ENCODE assay signal across 8 mouse cellular contexts in genomic region chr19:45659301-45659737, GRCm38 (mm10). TPM values are rescaled to one million over a fixed set of nuclear protein-coding genes. Genes with fewer than 3 reads are reported as not detected.
DNase-seq lines count a peak whose midpoint lies in the region; ATAC-seq lines count a peak whose summit lies in the region.

No protein-coding gene starts in this region.

- WGBS in hindbrain, embryonic 14.5 days, result 1% methylated on average over 18 of the region's 18 CpGs
- WGBS in stomach, embryonic 15.5 days, result 2% methylated on average over 18 of the region's 18 CpGs

- H3K4me3 ChIP-seq in erythroblast, embryonic 14.5 days (replicated peaks), result peak overlapping the region; percentile 99
- peak overlapping the region; percentile 86 for H3K4me3 ChIP-seq in hindbrain, embryonic 14.5 days (replicated peaks; ENCODE audit: low read length)
- peak overlapping the region; percentile 89 for H3K4me3 ChIP-seq in stomach, embryonic 15.5 days (replicated peaks)

- no peaks in the 10 kb centered on the region for H3K27me3 ChIP-seq in erythroblast, embryonic 14.5 days (ENCODE audit: control insufficient read depth)
- no peaks in the 10 kb centered on the region for H3K27me3 ChIP-seq in hindbrain, embryonic 14.5 days (ENCODE audit: control insufficient read depth, insufficient read depth, low read length)
- no peaks in the 10 kb centered on the region for H3K27me3 ChIP-seq in stomach, embryonic 15.5 days (replicated peaks)

- peak overlapping the region; percentile 79 for H3K4me2 ChIP-seq in hindbrain, embryonic 14.5 days (replicated peaks)
- peak overlapping the region; percentile 67 for H3K4me2 ChIP-seq in stomach, embryonic 15.5 days

- intact Hi-C loops in left cerebral cortex, postnatal 25 days (cut with DNase I), result loop anchor here (5.0 kb wide), 1 partner anchor 88 kb away; the partner anchor contains the start of gene Npm3
- intact Hi-C loops in left cerebral cortex, postnatal 36 days (cut with DNase I), result no loop called here

- H3K9ac ChIP-seq in hindbrain, embryonic 14.5 days, result peak overlapping the region; percentile 99
- peak overlapping the region; percentile 88 for H3K9ac ChIP-seq in stomach, embryonic 15.5 days

- DNase-seq in left cerebral cortex, postnatal 25 days (ENCODE audit: low spot score in 2 of 2), result peak; percentile 16 to 20
- no peak for DNase-seq in left cerebral cortex, postnatal 36 days (ENCODE audit: low spot score in 2 of 2)
- peak; percentile 16 for DNase-seq in WW6 (ENCODE audit: low read depth, low spot score)
- no peak for DNase-seq in hindbrain, embryonic 14.5 days (ENCODE audit: low spot score)
- peak; percentile 43 for DNase-seq in lung, postnatal 14 days
- no peak for DNase-seq in c-Kit-positive CD71-positive TER-119-positive erythroid progenitor cells, embryonic 14.5 days (ENCODE audit: low spot score)

- peaks cover 49% of the 10 kb centered on the region for H3K4me1 ChIP-seq in erythroblast, embryonic 14.5 days (ENCODE audit: control insufficient read depth)
- peaks cover 40% of the 10 kb centered on the region for H3K4me1 ChIP-seq in hindbrain, embryonic 14.5 days (replicated peaks; ENCODE audit: control insufficient read depth, insufficient read depth, low read length)
- peaks cover 19% of the 10 kb centered on the region; the same call in 1 of the 2 replicates for H3K4me1 ChIP-seq in stomach, embryonic 15.5 days

- peak overlapping the region; percentile 95 for H3K27ac ChIP-seq in hindbrain, embryonic 14.5 days
- H3K27ac ChIP-seq in stomach, embryonic 15.5 days, result peak overlapping the region; percentile 94

- no peaks in the 10 kb centered on the region for H3K9me3 ChIP-seq in erythroblast, embryonic 14.5 days (ENCODE audit: control insufficient read depth, low read length)
- H3K9me3 ChIP-seq in hindbrain, embryonic 14.5 days (ENCODE audit: control insufficient read depth, low read length), result no peaks in the 10 kb centered on the region
- H3K9me3 ChIP-seq in stomach, embryonic 15.5 days, result no peaks in the 10 kb centered on the region

- ATAC-seq in hindbrain, embryonic 14.5 days (ENCODE audit: low FRiP score), result no peak
- 0 out of 2 replicates have a peak, but pooled peaks have one; percentile 38 for ATAC-seq in stomach, embryonic 15.5 days (ENCODE audit: insufficient read depth, low FRiP score, low read depth)

- H3K36me3 ChIP-seq in erythroblast, embryonic 14.5 days (ENCODE audit: control insufficient read depth), result peaks cover 17% of the 10 kb centered on the region
- no peaks in the 10 kb centered on the region for H3K36me3 ChIP-seq in hindbrain, embryonic 14.5 days (replicated peaks; ENCODE audit: control insufficient read depth, insufficient read depth)
- H3K36me3 ChIP-seq in stomach, embryonic 15.5 days, result no peaks in the 10 kb centered on the region

RNA-seq across cellular contexts. Expression of gene Fbxw4, which starts 0.8 kb away (rescaled TPM):
- total RNA-seq in left cerebral cortex, postnatal 25 days (2021), result 10 to 100 TPM; 32.9 to 33.5 TPM
- 10 to 100 TPM; 34.4 to 35.9 TPM for total RNA-seq in left cerebral cortex, postnatal 36 days (2021)
- 8.5 and 10.9 TPM in 2 replicates for polyA plus RNA-seq in erythroblast, embryonic 14.5 days (2012)
- polyA plus RNA-seq in hindbrain, embryonic 14.5 days (2014; fragmentation: Nextera tagmentation; extraction: Ambion mirVana), result 6.7 and 8.8 TPM in 2 replicates
- 3.7 and 4.4 TPM in 2 replicates for polyA plus RNA-seq in stomach, embryonic 15.5 days (2015; fragmentation: Nextera tagmentation; extraction: Ambion mirVana)

Comparison
In these comparisons a context has a peak if more than half of its experiments do, and no peak if none do; other contexts are left out.
1. DNase-seq: peak in left cerebral cortex, postnatal 25 days (2 of 2), WW6 (single experiment) and lung, postnatal 14 days (single experiment); none in left cerebral cortex, postnatal 36 days (0 of 2), hindbrain, embryonic 14.5 days (single experiment) and c-Kit-positive CD71-positive TER-119-positive erythroid progenitor cells, embryonic 14.5 days (single experiment).
2. Peak in every context shown above with its lines, with median percentiles within 50 percentile points of each other: H3K4me3 ChIP-seq.